Mouse (Mus musculus): Measurements from ENCODE around the gene Cadm4.
"Not testable (repeated sequence)": the region's sequence is repeated elsewhere in the genome, so short reads cannot be mapped to it uniquely, and the experiment has no call there.

Gene Cadm4

GRCm38 (mm10) chr7:24467886-24468285, 13.9 kb upstream of the Cadm4 start:
- no peak for DNase-seq (ENCODE audit: low spot score in 2 of 2)

GRCm38 (mm10) chr7:24469126-24469525, 12.7 kb upstream of the Cadm4 start:
- no peak for DNase-seq (ENCODE audit: low spot score in 2 of 2)

- no peak for DNase-seq (ENCODE audit: low spot score in 2 of 2)
Observed at GRCm38 (mm10) chr7:24470356-24470755, 11.5 kb upstream of the Cadm4 start.

GRCm38 (mm10) chr7:24472442-24472841, 9.4 kb upstream of the Cadm4 start:
- DNase-seq (ENCODE audit: low spot score in 2 of 2): no peak

GRCm38 (mm10) chr7:24472937-24473336, 8.9 kb upstream of the Cadm4 start:
- no peak for DNase-seq (ENCODE audit: low spot score in 2 of 2)

- peak; percentile 48 to 58 for DNase-seq (ENCODE audit: low spot score in 2 of 2)
Observed at GRCm38 (mm10) chr7:24473913-24474529, 7.8 kb upstream of the Cadm4 start.

GRCm38 (mm10) chr7:24474811-24475506, 6.9 kb upstream of the Cadm4 start:
- no peak for DNase-seq (ENCODE audit: low spot score in 2 of 2)

- no peak for DNase-seq (ENCODE audit: low spot score in 2 of 2)
Observed at GRCm38 (mm10) chr7:24476338-24476737, 5.5 kb upstream of the Cadm4 start.

GRCm38 (mm10) chr7:24476856-24477255, 5.0 kb upstream of the Cadm4 start:
- DNase-seq (ENCODE audit: low spot score in 2 of 2): no peak

GRCm38 (mm10) chr7:24478911-24479310, 2.9 kb upstream of the Cadm4 start:
- no peak for DNase-seq (ENCODE audit: low spot score in 2 of 2)

- DNase-seq (ENCODE audit: low spot score in 2 of 2): no peak
Observed at GRCm38 (mm10) chr7:24479685-24480084, 2.1 kb upstream of the Cadm4 start.

GRCm38 (mm10) chr7:24480121-24480941, 1.5 kb upstream of the Cadm4 start:
- DNase-seq (ENCODE audit: low spot score in 2 of 2): no peak

GRCm38 (mm10) chr7:24480986-24481473, 793 bp upstream of the Cadm4 start:
- DNase-seq (ENCODE audit: low spot score in 2 of 2): no peak

- no peak for DNase-seq (ENCODE audit: low spot score in 2 of 2)
Observed at GRCm38 (mm10) chr7:24482208-24483020, 591 bp downstream of the Cadm4 start.

GRCm38 (mm10) chr7:24483291-24483690, 1.5 kb downstream of the Cadm4 start:
- DNase-seq (ENCODE audit: low spot score in 2 of 2): not testable (repeated sequence)

GRCm38 (mm10) chr7:24485481-24485880, 3.7 kb downstream of the Cadm4 start:
- no peak for DNase-seq (ENCODE audit: low spot score in 2 of 2)

GRCm38 (mm10) chr7:24486654-24487130, 4.9 kb downstream of the Cadm4 start:
- DNase-seq (ENCODE audit: low spot score in 2 of 2): no peak

GRCm38 (mm10) chr7:24487403-24487802, 5.6 kb downstream of the Cadm4 start:
- DNase-seq (ENCODE audit: low spot score in 2 of 2): no peak

- no peak for DNase-seq (ENCODE audit: low spot score in 2 of 2)
Observed at GRCm38 (mm10) chr7:24488303-24488702, 6.5 kb downstream of the Cadm4 start.

GRCm38 (mm10) chr7:24499856-24500577, 18.2 kb downstream of the Cadm4 start:
- DNase-seq (ENCODE audit: low spot score in 2 of 2): no peak

GRCm38 (mm10) chr7:24500929-24501328, 19.1 kb downstream of the Cadm4 start:
- peak in 1 of 2 experiments; percentile 34 for DNase-seq (ENCODE audit: low spot score in 2 of 2)
